Mouse (Mus musculus) olfactory bulb, adult 2 months (tissue): ENCODE results near the gene Det1.

Experiments used
- CTCF ChIP-seq: fragments of 200-500 bp; IDR thresholded peaks from 2 replicates; pipeline ENCODE4 v1.5.1; 2012; ENCODE audit warnings: low read depth, mild to moderate bottlenecking, low read length, moderate library complexity; ENCODE audit not compliant: insufficient read depth
- POLR2A ChIP-seq: fragments of 200-500 bp; IDR thresholded peaks from 2 replicates; pipeline ENCODE4 v1.6.1; 2012; ENCODE audit warnings: mild to moderate bottlenecking, low read depth, low read length, moderate library complexity; ENCODE audit not compliant: insufficient read depth

DNA sequence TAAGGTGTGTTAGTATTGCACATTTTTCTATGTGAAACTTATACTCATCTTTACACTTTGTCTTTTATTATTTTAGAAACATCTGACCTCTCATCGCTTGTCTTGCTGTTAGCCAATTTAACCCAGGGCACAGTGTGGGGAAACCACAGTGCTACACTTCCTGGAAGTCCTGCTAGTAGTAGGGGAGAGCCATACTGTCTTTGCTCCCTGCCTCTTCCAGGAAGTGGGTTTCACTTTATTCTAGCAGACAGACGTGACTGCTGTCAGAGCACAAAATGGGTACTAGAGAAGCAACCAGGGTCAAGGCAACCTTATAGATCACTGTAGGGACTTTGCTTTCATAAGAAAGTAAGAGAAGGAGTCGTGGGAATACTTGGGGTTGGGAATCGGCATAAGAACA is 7.0 kb upstream of the Det1 start:
- TF ChIP-seq CTCF (no peak), POLR2A (no peak)
